In the genomic region with DNA sequence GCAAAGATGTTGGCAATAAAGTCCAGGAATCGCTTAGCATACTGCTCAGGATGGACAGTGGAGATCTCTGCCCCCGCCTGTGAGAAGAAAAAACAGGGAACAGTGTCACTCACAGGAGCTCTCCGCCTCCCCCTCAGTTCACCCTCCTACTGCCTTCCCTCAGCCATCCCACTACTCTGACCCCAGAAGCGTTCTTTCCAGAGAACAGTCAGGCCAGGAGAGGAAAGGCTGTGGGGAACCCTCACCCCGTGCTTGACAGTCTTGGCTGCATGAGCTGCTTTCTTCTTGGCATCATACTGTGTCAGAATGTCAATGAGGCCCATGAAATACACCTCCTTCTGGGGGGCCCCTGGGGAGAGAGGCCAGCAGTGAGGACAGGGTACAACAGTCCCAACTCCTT, we compare ENCODE assay signal across 20 mouse cellular contexts. TPM values are rescaled to one million over a fixed set of nuclear protein-coding genes. Genes with fewer than 3 reads are reported as not detected.
A peak's percentile ranks its signal among the peaks of the same experiment; 100 is the strongest.
DNase-seq lines count a peak whose midpoint lies in the region; ATAC-seq and TF ChIP-seq lines count a peak whose summit lies in the region.
"Had no signal": no experiment of that assay in that cellular context is flagged by ENCODE, and none has a peak within 500 bp of the region (broad histone marks: within the 10 kb centered on the region; RNA-seq: fewer than 3 reads in every experiment).

No protein-coding gene starts in this region.

- no peaks in the 10 kb centered on the region for H3K27me3 ChIP-seq in hindbrain, embryonic 16.5 days (replicated peaks; ENCODE audit: control insufficient read depth, insufficient read depth, low read length)
- H3K27me3 ChIP-seq in hindbrain, embryonic 11.5 days (ENCODE audit: control insufficient read depth, insufficient read depth, low read length) = no peaks in the 10 kb centered on the region
- H3K27me3 ChIP-seq in stomach, embryonic 16.5 days (ENCODE audit: control insufficient read depth, insufficient read depth, low read length) = no peaks in the 10 kb centered on the region
- no peaks in the 10 kb centered on the region for H3K27me3 ChIP-seq in stomach, postnatal 0 days (ENCODE audit: control insufficient read depth, insufficient read depth, low read length)
- H3K27me3 ChIP-seq: embryonic facial prominence, embryonic 13.5 days; forebrain, embryonic 15.5 days; heart, embryonic 12.5 days; midbrain, embryonic 13.5 days; stomach, embryonic 15.5 days had no signal

- no peak for TF ChIP-seq CTCF in left cerebral cortex, adult 2 months (IDR thresholded peaks at IDR 0.05)
- TF ChIP-seq CTCF in stomach, postnatal 0 days (IDR thresholded peaks at IDR 0.05; ENCODE audit: low read depth) = no peak

- intact Hi-C loops in left cerebral cortex, adult 2 months (cut with DNase I) = no loop called here

- no peaks in the 10 kb centered on the region for H3K9me3 ChIP-seq in hindbrain, embryonic 16.5 days (ENCODE audit: control insufficient read depth, low read length)
- H3K9me3 ChIP-seq in hindbrain, embryonic 11.5 days (ENCODE audit: control insufficient read depth, low read length) = no peaks in the 10 kb centered on the region
- H3K9me3 ChIP-seq in stomach, embryonic 16.5 days (replicated peaks; ENCODE audit: control insufficient read depth, low read length) = no peaks in the 10 kb centered on the region
- H3K9me3 ChIP-seq in stomach, postnatal 0 days (ENCODE audit: control insufficient read depth, low read length) = no peaks in the 10 kb centered on the region
- H3K9me3 ChIP-seq: embryonic facial prominence, embryonic 13.5 days; forebrain, embryonic 15.5 days; heart, embryonic 12.5 days; midbrain, embryonic 13.5 days; stomach, embryonic 15.5 days had no signal

- TF ChIP-seq EP300 in stomach, postnatal 0 days (optimal IDR thresholded peaks at IDR 0.05) = no peak

- H3K36me3 ChIP-seq in hindbrain, embryonic 16.5 days (ENCODE audit: control insufficient read depth, insufficient read depth, low read length) = peaks cover 27% of the 10 kb centered on the region
- H3K36me3 ChIP-seq in hindbrain, embryonic 11.5 days (ENCODE audit: control insufficient read depth, insufficient read depth, low read length) = no peaks in the 10 kb centered on the region
- peaks cover 10% of the 10 kb centered on the region for H3K36me3 ChIP-seq in stomach, embryonic 16.5 days (ENCODE audit: control insufficient read depth, insufficient read depth, low read length)
- peaks cover 6% of the 10 kb centered on the region for H3K36me3 ChIP-seq in stomach, postnatal 0 days (ENCODE audit: control insufficient read depth, insufficient read depth, low read length)

- no peak overlapping the region for H3K27ac ChIP-seq in hindbrain, embryonic 16.5 days (ENCODE audit: low read depth, low read length)
- no peak overlapping the region for H3K27ac ChIP-seq in hindbrain, embryonic 11.5 days (ENCODE audit: low read depth, low read length)
- H3K27ac ChIP-seq in left cerebral cortex, adult 2 months = peak overlapping the region; percentile 99; the same call in 1 of the 2 replicates
- H3K27ac ChIP-seq in stomach, embryonic 16.5 days (ENCODE audit: low read length) = no peak overlapping the region
- no peak overlapping the region for H3K27ac ChIP-seq in stomach, postnatal 0 days (replicated peaks)
- H3K27ac ChIP-seq: embryonic facial prominence, embryonic 13.5 days; forebrain, embryonic 15.5 days; midbrain, embryonic 13.5 days; stomach, embryonic 15.5 days had no signal

- peak; percentile 5; the same call in 1 of the 2 replicates for ATAC-seq in hindbrain, embryonic 16.5 days
- ATAC-seq in hindbrain, embryonic 11.5 days (ENCODE audit: low FRiP score) = no peak
- ATAC-seq in stomach, embryonic 16.5 days (ENCODE audit: insufficient read depth, low FRiP score) = no peak
- no peak for ATAC-seq in stomach, postnatal 0 days (ENCODE audit: low FRiP score, low TSS enrichment)
- ATAC-seq: forebrain, embryonic 15.5 days; midbrain, embryonic 13.5 days had no signal

- WGBS in hindbrain, embryonic 16.5 days = 66% methylated on average over 5 of the region's 5 CpGs
- WGBS in hindbrain, embryonic 11.5 days = 68% methylated on average over 5 of the region's 5 CpGs
- 70% methylated on average over 5 of the region's 5 CpGs for WGBS in stomach, embryonic 16.5 days
- WGBS in stomach, postnatal 0 days = 57% methylated on average over 4 of the region's 5 CpGs

- DNase-seq in hindbrain, embryonic 11.5 days (ENCODE audit: low spot score) = no peak
- DNase-seq in left cerebral cortex, adult 2 months (ENCODE audit: extremely low spot score in 1 of 2, low spot score in 2 of 2) = no peak
- DNase-seq in left cerebral cortex, adult 11 months (ENCODE audit: low spot score) = no peak
- no peak for DNase-seq in stomach, postnatal 0 days (ENCODE audit: low spot score)
- no peak for DNase-seq in spleen, adult 18-20 months
- DNase-seq: adrenal gland, adult 8-10 months; cerebellum, adult 8-10 months; kidney, adult 18-20 months; left cerebral cortex, postnatal 4 days; lung, adult 18-20 months; lung, postnatal 14 days; right cerebral cortex, postnatal 25 days had no signal

- H3K9ac ChIP-seq in hindbrain, embryonic 16.5 days (ENCODE audit: low read depth, low read length) = no peak overlapping the region
- no peak overlapping the region for H3K9ac ChIP-seq in hindbrain, embryonic 11.5 days (ENCODE audit: low read depth, low read length)
- H3K9ac ChIP-seq in stomach, embryonic 16.5 days (ENCODE audit: low read length) = 0 out of 2 replicates have a peak overlapping the region, but pooled peaks have one; percentile 5
- no peak overlapping the region for H3K9ac ChIP-seq in stomach, postnatal 0 days (ENCODE audit: low read length)
- H3K9ac ChIP-seq: forebrain, embryonic 15.5 days; midbrain, embryonic 13.5 days; stomach, embryonic 15.5 days had no signal

- H3K4me3 ChIP-seq in hindbrain, embryonic 16.5 days (ENCODE audit: low read length) = no peak overlapping the region
- H3K4me3 ChIP-seq in hindbrain, embryonic 11.5 days (ENCODE audit: low read depth, low read length) = no peak overlapping the region
- no peak overlapping the region for H3K4me3 ChIP-seq in left cerebral cortex, adult 2 months
- H3K4me3 ChIP-seq in stomach, embryonic 16.5 days (replicated peaks; ENCODE audit: low read length) = no peak overlapping the region
- H3K4me3 ChIP-seq in stomach, postnatal 0 days (ENCODE audit: low read depth, low read length) = no peak overlapping the region
- H3K4me3 ChIP-seq: embryonic facial prominence, embryonic 13.5 days; forebrain, embryonic 15.5 days; heart, embryonic 12.5 days; midbrain, embryonic 13.5 days; myocyte; stomach, embryonic 15.5 days had no signal

- no peak overlapping the region for H3K4me2 ChIP-seq in hindbrain, embryonic 16.5 days (ENCODE audit: low read length)
- H3K4me2 ChIP-seq in hindbrain, embryonic 11.5 days (replicated peaks; ENCODE audit: low read depth, low read length) = no peak overlapping the region
- no peak overlapping the region for H3K4me2 ChIP-seq in stomach, embryonic 16.5 days (ENCODE audit: low read depth, low read length)
- H3K4me2 ChIP-seq in stomach, postnatal 0 days (replicated peaks; ENCODE audit: low read depth) = no peak overlapping the region
- H3K4me2 ChIP-seq: embryonic facial prominence, embryonic 13.5 days; forebrain, embryonic 15.5 days; heart, embryonic 12.5 days; midbrain, embryonic 13.5 days; stomach, embryonic 15.5 days had no signal

- peaks cover 17% of the 10 kb centered on the region for H3K4me1 ChIP-seq in hindbrain, embryonic 16.5 days (ENCODE audit: control insufficient read depth, insufficient read depth, low read depth, low read length)
- H3K4me1 ChIP-seq in hindbrain, embryonic 11.5 days (replicated peaks; ENCODE audit: control insufficient read depth, insufficient read depth, low read length) = 0 out of 2 replicates have a peak, but pooled peaks cover 8% of the 10 kb centered on the region
- H3K4me1 ChIP-seq in stomach, embryonic 16.5 days (ENCODE audit: control insufficient read depth, insufficient read depth, low read length) = peaks cover 15% of the 10 kb centered on the region; the same call in 1 of the 2 replicates
- H3K4me1 ChIP-seq in stomach, postnatal 0 days (replicated peaks; ENCODE audit: control insufficient read depth, insufficient read depth) = no peaks in the 10 kb centered on the region

RNA-seq across cellular contexts. Expression of a gene that starts 3.5 kb away (rescaled TPM):
- polyA plus RNA-seq in hindbrain, embryonic 16.5 days (2015; fragmentation: Nextera tagmentation; extraction: Ambion mirVana) = 213 and 233 TPM in 2 replicates
- 143 and 158 TPM in 2 replicates for polyA plus RNA-seq in hindbrain, embryonic 11.5 days (2014; fragmentation: Nextera tagmentation; extraction: Ambion mirVana)
- 100 to 1,000 TPM; 207 to 223 TPM for total RNA-seq in left cerebral cortex, adult 2 months (2021)
- polyA plus RNA-seq in stomach, embryonic 16.5 days (2015; fragmentation: Nextera tagmentation; extraction: Ambion mirVana) = 68.6 and 79.4 TPM in 2 replicates
- polyA plus RNA-seq in stomach, postnatal 0 days (2015; fragmentation: Nextera tagmentation; extraction: Ambion mirVana) = 27.8 and 32.9 TPM in 2 replicates

RNA-seq across cellular contexts. Expression of a gene that starts 9.2 kb away (rescaled TPM):
- 29.0 and 29.1 TPM in 2 replicates for polyA plus RNA-seq in hindbrain, embryonic 16.5 days (2015; fragmentation: Nextera tagmentation; extraction: Ambion mirVana)
- 30.1 and 32.0 TPM in 2 replicates for polyA plus RNA-seq in hindbrain, embryonic 11.5 days (2014; fragmentation: Nextera tagmentation; extraction: Ambion mirVana)
- 100 to 1,000 TPM; 198 to 208 TPM for total RNA-seq in left cerebral cortex, adult 2 months (2021)
- polyA plus RNA-seq in stomach, embryonic 16.5 days (2015; fragmentation: Nextera tagmentation; extraction: Ambion mirVana) = 71.3 and 77.0 TPM in 2 replicates
- polyA plus RNA-seq in stomach, postnatal 0 days (2015; fragmentation: Nextera tagmentation; extraction: Ambion mirVana) = 25.3 and 29.7 TPM in 2 replicates

RNA-seq across cellular contexts. Expression of a gene that starts 12.3 kb away (rescaled TPM):
- 20.5 and 20.7 TPM in 2 replicates for polyA plus RNA-seq in hindbrain, embryonic 16.5 days (2015; fragmentation: Nextera tagmentation; extraction: Ambion mirVana)
- 11.8 and 12.9 TPM in 2 replicates for polyA plus RNA-seq in hindbrain, embryonic 11.5 days (2014; fragmentation: Nextera tagmentation; extraction: Ambion mirVana)
- 100 to 1,000 TPM; 113 to 115 TPM for total RNA-seq in left cerebral cortex, adult 2 months (2021)
- 33.5 and 34.4 TPM in 2 replicates for polyA plus RNA-seq in stomach, embryonic 16.5 days (2015; fragmentation: Nextera tagmentation; extraction: Ambion mirVana)
- polyA plus RNA-seq in stomach, postnatal 0 days (2015; fragmentation: Nextera tagmentation; extraction: Ambion mirVana) = 23.2 and 26.0 TPM in 2 replicates

RNA-seq across cellular contexts. Expression of a gene that starts 18.6 kb away (rescaled TPM):
- polyA plus RNA-seq in hindbrain, embryonic 16.5 days (2015; fragmentation: Nextera tagmentation; extraction: Ambion mirVana) = 1.4 and 1.5 TPM in 2 replicates
- polyA plus RNA-seq in hindbrain, embryonic 11.5 days (2014; fragmentation: Nextera tagmentation; extraction: Ambion mirVana) = 0.73 and 0.96 TPM in 2 replicates
- 1 to 10 TPM; 3.8 TPM for total RNA-seq in left cerebral cortex, adult 2 months (2021)
- polyA plus RNA-seq in stomach, embryonic 16.5 days (2015; fragmentation: Nextera tagmentation; extraction: Ambion mirVana) = 1.2 and 1.4 TPM in 2 replicates
- 0.70 and 0.76 TPM in 2 replicates for polyA plus RNA-seq in stomach, postnatal 0 days (2015; fragmentation: Nextera tagmentation; extraction: Ambion mirVana)

RNA-seq across cellular contexts. Expression of a gene that starts 34.0 kb away (rescaled TPM):
- polyA plus RNA-seq in hindbrain, embryonic 16.5 days (2015; fragmentation: Nextera tagmentation; extraction: Ambion mirVana) = 59.0 and 74.1 TPM in 2 replicates
- 10.4 and 12.4 TPM in 2 replicates for polyA plus RNA-seq in hindbrain, embryonic 11.5 days (2014; fragmentation: Nextera tagmentation; extraction: Ambion mirVana)
- total RNA-seq in left cerebral cortex, adult 2 months (2021) = 100 to 1,000 TPM; 122 to 125 TPM
- 29.3 and 34.3 TPM in 2 replicates for polyA plus RNA-seq in stomach, embryonic 16.5 days (2015; fragmentation: Nextera tagmentation; extraction: Ambion mirVana)
- polyA plus RNA-seq in stomach, postnatal 0 days (2015; fragmentation: Nextera tagmentation; extraction: Ambion mirVana) = 45.9 and 65.4 TPM in 2 replicates
